Mouse (Mus musculus) lung, postnatal 0 days (tissue): ENCODE results near the gene Cdh4.

Experiments
- CTCF ChIP-seq: IDR thresholded peaks from 2 replicates; pipeline ENCODE4 v1.5.1; 2016; ENCODE audit warnings: antibody characterized with exemption, mild to moderate bottlenecking
- EP300 ChIP-seq: IDR thresholded peaks from 2 replicates; pipeline ENCODE4 v1.6.1; 2016; ENCODE audit warnings: antibody characterized with exemption, mild to moderate bottlenecking, control low read depth

DNA sequence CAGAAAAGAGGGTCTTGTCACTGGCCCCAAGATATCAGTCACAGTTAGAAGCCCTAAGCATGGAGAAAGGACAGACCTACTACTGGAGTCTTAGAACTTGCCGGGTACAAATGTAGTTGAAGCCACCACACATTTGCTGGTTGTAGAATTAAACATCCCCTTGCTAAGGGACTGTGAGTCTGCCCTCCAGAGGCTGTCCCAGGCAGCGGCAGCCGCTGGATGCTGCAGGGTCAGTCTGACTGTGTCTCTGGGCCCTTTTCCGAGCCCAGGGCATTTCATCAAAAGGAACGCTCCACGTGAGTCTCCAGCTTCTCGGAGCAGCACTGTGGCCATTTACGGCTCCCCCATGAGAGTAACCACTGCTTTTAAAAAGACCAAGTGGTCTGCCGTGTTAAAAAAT lies 221.4 kb downstream of the Cdh4 start:
- TF ChIP-seq CTCF: peak; percentile 26; the same call in 1 of the 2 replicates
- no peak for TF ChIP-seq EP300
